Comparison of ENCODE assay signal across 17 mouse cellular contexts in the genomic region with DNA sequence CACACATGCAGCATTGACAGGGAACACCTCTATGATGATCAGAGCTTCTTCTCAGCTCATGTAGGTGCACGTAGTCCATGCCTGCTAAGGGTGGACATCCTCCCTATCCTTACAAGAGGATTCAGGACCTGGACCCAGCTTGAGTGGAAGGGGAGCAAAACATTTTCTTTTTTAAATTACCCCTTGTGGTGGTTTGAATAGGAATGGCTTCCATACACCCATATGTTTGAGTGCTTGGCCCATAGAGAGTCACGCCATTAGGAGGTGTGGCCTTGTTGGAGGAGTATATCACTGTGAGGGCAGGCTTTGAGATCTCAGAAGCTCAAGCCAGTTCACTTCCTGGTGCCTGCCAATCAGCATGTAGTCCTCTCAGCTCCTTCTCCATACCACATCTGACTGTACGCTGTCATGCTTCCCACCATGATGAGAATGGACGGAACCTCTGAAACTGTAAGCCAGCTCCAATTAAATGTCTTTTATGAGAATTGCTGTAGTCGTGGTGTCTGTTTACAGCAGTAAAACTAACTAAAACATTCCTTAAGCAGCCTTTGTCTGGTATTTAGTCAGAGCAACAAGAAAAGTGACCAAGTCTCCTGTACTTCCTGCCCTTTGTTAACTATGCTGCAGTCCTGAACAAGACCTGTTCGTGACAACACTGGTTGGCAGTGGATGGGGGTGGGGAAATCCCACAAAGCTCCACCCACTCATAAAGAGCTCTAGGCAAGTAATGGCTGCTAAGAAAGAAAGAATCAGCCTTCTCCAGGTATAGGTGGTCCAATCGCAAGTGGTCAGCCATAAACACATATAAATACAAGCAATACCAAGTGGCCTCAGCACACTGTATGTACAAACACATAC. TPM values are rescaled to one million over a fixed set of nuclear protein-coding genes. Genes with fewer than 3 reads are reported as not detected.
A peak's percentile ranks its signal among the peaks of the same experiment; 100 is the strongest.
DNase-seq lines count a peak whose midpoint lies in the region; ATAC-seq and TF ChIP-seq lines count a peak whose summit lies in the region.
"Had no signal": no experiment of that assay in that cellular context is flagged by ENCODE, and none has a peak within 500 bp of the region (broad histone marks: within the 10 kb centered on the region; RNA-seq: fewer than 3 reads in every experiment).

No protein-coding gene starts in this region.

- 84% methylated on average over 7 of the region's 7 CpGs for WGBS in midbrain, embryonic 11.5 days
- WGBS in midbrain, postnatal 0 days, result 81% methylated on average over 7 of the region's 7 CpGs

- no peak overlapping the region for H3K4me2 ChIP-seq in midbrain, embryonic 11.5 days
- H3K4me2 ChIP-seq in midbrain, postnatal 0 days (ENCODE audit: low read depth, low read length, poor library complexity, severe bottlenecking), result no peak overlapping the region
- H3K4me2 ChIP-seq: embryonic facial prominence, embryonic 15.5 days; forebrain, embryonic 13.5 days had no signal

- no peak overlapping the region for H3K27ac ChIP-seq in midbrain, embryonic 11.5 days (ENCODE audit: low read depth, low read length)
- no peak overlapping the region for H3K27ac ChIP-seq in midbrain, postnatal 0 days (ENCODE audit: low read depth, low read length)
- H3K27ac ChIP-seq: embryonic facial prominence, embryonic 15.5 days; forebrain, embryonic 13.5 days; hindbrain, embryonic 10.5 days; stomach, postnatal 0 days had no signal

- DNase-seq in midbrain, embryonic 11.5 days (ENCODE audit: low spot score, missing footprints), result peak; percentile 72
- DNase-seq in midbrain, postnatal 0 days (ENCODE audit: low spot score), result no peak
- DNase-seq in R1 (ENCODE audit: low read depth, low spot score), result peak; percentile 73
- no peak for DNase-seq in cerebellum, adult 18-20 months
- DNase-seq in kidney, adult 8-10 months, result no peak
- DNase-seq: adrenal gland, adult 8-10 months; cerebellum, postnatal 25 days; gastrocnemius, postnatal 36 days; liver, postnatal 0 days; lung, postnatal 10 days had no signal

- H3K9me3 ChIP-seq in midbrain, embryonic 11.5 days (ENCODE audit: control insufficient read depth, low read length), result no peaks in the 10 kb centered on the region
- H3K9me3 ChIP-seq in midbrain, postnatal 0 days (ENCODE audit: low read length), result no peaks in the 10 kb centered on the region
- H3K9me3 ChIP-seq: embryonic facial prominence, embryonic 15.5 days; forebrain, embryonic 13.5 days; hindbrain, embryonic 10.5 days had no signal

- H3K9ac ChIP-seq in midbrain, embryonic 11.5 days (ENCODE audit: low read length), result no peak overlapping the region
- H3K9ac ChIP-seq in midbrain, postnatal 0 days (replicated peaks; ENCODE audit: low read length, poor library complexity, severe bottlenecking), result no peak overlapping the region
- H3K9ac ChIP-seq: embryonic facial prominence, embryonic 15.5 days; forebrain, embryonic 13.5 days; liver, postnatal 0 days had no signal

- no peaks in the 10 kb centered on the region for H3K4me1 ChIP-seq in midbrain, embryonic 11.5 days (ENCODE audit: control insufficient read depth, insufficient read depth, low read length)
- no peaks in the 10 kb centered on the region for H3K4me1 ChIP-seq in midbrain, postnatal 0 days (ENCODE audit: insufficient read depth, low read length)
- H3K4me1 ChIP-seq: embryonic facial prominence, embryonic 15.5 days; forebrain, embryonic 13.5 days; hindbrain, embryonic 10.5 days had no signal

- no peak for TF ChIP-seq CTCF in midbrain, postnatal 0 days (IDR thresholded peaks at IDR 0.05)

- no peak for ATAC-seq in midbrain, embryonic 11.5 days (ENCODE audit: low FRiP score)
- ATAC-seq in midbrain, postnatal 0 days (ENCODE audit: low FRiP score), result no peak
- ATAC-seq in inflammation-experienced regulatory T-cells, adult 6 months, result peak; percentile 51
- no peak for ATAC-seq in frontal cortex, adult (ENCODE audit: low TSS enrichment)
- ATAC-seq: forebrain, embryonic 13.5 days; liver, postnatal 0 days; midbrain, embryonic 16.5 days had no signal

- H3K27me3 ChIP-seq in midbrain, embryonic 11.5 days (ENCODE audit: control insufficient read depth, insufficient read depth, low read length), result no peaks in the 10 kb centered on the region
- H3K27me3 ChIP-seq in midbrain, postnatal 0 days (ENCODE audit: insufficient read depth, low read length), result no peaks in the 10 kb centered on the region
- H3K27me3 ChIP-seq: embryonic facial prominence, embryonic 15.5 days; forebrain, embryonic 13.5 days had no signal

- H3K36me3 ChIP-seq in midbrain, embryonic 11.5 days (ENCODE audit: control insufficient read depth, insufficient read depth, low read length), result no peaks in the 10 kb centered on the region
- no peaks in the 10 kb centered on the region for H3K36me3 ChIP-seq in midbrain, postnatal 0 days (ENCODE audit: insufficient read depth, low read length)
- H3K36me3 ChIP-seq: embryonic facial prominence, embryonic 15.5 days; hindbrain, embryonic 10.5 days had no signal

- H3K4me3 ChIP-seq in midbrain, embryonic 11.5 days (ENCODE audit: low read depth, low read length), result no peak overlapping the region
- H3K4me3 ChIP-seq in midbrain, postnatal 0 days (ENCODE audit: low read depth, low read length), result no peak overlapping the region
- H3K4me3 ChIP-seq: embryonic facial prominence, embryonic 15.5 days; forebrain, embryonic 13.5 days; hindbrain, embryonic 10.5 days had no signal

RNA-seq across cellular contexts. Expression of a gene that starts 28.4 kb away (rescaled TPM):
- polyA plus RNA-seq in midbrain, embryonic 11.5 days (2014; fragmentation: Nextera tagmentation; extraction: Ambion mirVana), result 7.4 and 11.0 TPM in 2 replicates
- 3.4 and 4.2 TPM in 2 replicates for total RNA-seq in midbrain, postnatal 0 days (2014; rRNA removed)
- 2.5 TPM in 2 replicates for polyA plus RNA-seq in midbrain, postnatal 0 days (2015; fragmentation: Nextera tagmentation; extraction: Ambion mirVana)
- 1 to 10 TPM in 2 of 3 experiments, under 1 TPM in 1; 0.84 to 2.9 (median 2.8) TPM for polyA plus RNA-seq in inflammation-experienced regulatory T-cells, adult 6 months (2017; shearing (Covaris generic))

Comparison
In these comparisons a context has a peak if more than half of its experiments do, and no peak if none do; other contexts are left out.
1. DNase-seq: peak in midbrain, embryonic 11.5 days (single experiment) and R1 (single experiment); none in midbrain, postnatal 0 days (single experiment), cerebellum, adult 18-20 months (0 of 2) and kidney, adult 8-10 months (0 of 2).